Mouse (Mus musculus): ENCODE results near the gene Igf2. TPM values are rescaled to one million over a fixed set of nuclear protein-coding genes. Genes with fewer than 3 reads are reported as not detected.
A peak's percentile ranks its signal among the peaks of the same experiment; 100 is the strongest.

The Igf2 gene
- total RNA-seq, 1 experiment from 2014 or later: not detected

GRCm38 (mm10) chr7:142610627-142611406 lies 55.8 kb downstream of the Igf2 start:
- ATAC-seq (replicated peaks in 1 of 2; ENCODE audit: insufficient read depth in 1 of 2, low FRiP score in 2 of 2, low TSS enrichment in 1 of 2, low read depth in 1 of 2, poor library complexity in 2 of 2, severe bottlenecking in 2 of 2): peak; percentile 52 to 63; a peak in 2 of 4 replicates

DNA sequence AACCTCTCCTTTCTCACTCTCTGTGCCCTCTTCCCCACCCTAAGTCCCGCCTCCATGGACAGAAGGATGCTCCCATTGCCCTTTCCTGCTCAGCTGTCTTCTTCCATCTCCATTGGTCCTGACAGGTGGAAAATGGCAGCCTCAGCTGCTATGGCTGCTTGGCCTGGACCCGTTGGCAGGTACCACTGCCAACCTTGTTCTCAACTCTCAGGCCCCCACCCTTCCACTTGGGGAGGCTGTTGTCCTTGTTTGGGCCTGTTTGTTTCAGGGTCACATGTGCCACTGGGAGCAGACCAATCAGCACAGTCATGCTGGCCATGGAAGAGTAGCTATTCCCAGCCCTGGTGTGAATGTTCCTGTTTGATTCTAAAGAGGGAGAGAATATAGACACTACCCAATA lies 65.7 kb downstream of the Igf2 start:
- ATAC-seq (replicated peaks in 1 of 2; ENCODE audit: insufficient read depth in 1 of 2, low FRiP score in 2 of 2, low TSS enrichment in 1 of 2, low read depth in 1 of 2, poor library complexity in 2 of 2, severe bottlenecking in 2 of 2): no peak

Other genes with a start within 250 kb of the Igf2 start
- gene Syt8, start 232.0 kb downstream of the Igf2 start, total RNA-seq (2017): not detected in 2 replicates
- 8.2 and 12.3 TPM in 2 replicates for gene Tnni2, start 225.0 kb downstream of the Igf2 start, total RNA-seq (2017)
- gene Lsp1, start 206.0 kb downstream of the Igf2 start, total RNA-seq (2017): 233 and 282 TPM in 2 replicates
- gene Tnnt3, start 168.0 kb downstream of the Igf2 start, total RNA-seq (2017): 0.55 and 9.3 TPM in 2 replicates
- gene Mrpl23, start 134.1 kb downstream of the Igf2 start, total RNA-seq (2017): 28.1 and 42.5 TPM in 2 replicates
- not detected in 2 replicates for gene Gm49394, start 3.1 kb upstream of the Igf2 start, total RNA-seq (2017)
- not detected in 2 replicates for gene Ins2, start 76.6 kb upstream of the Igf2 start, total RNA-seq (2017)

Measured in hematopoietic stem cell, adult 5-6 weeks (primary cell).